Mouse (Mus musculus) embryo, embryonic 9.5 days (tissue): Measurements from ENCODE around the gene Suclg2.

Experiments used
- DNase-seq: peaks from one replicate; pipeline ENCODE4 v3.0.0-alpha.2; 2017; ENCODE audit errors: extremely low spot score

Suclg2 gene

GRCm38 (mm10) chr6:95718031-95718968 lies at the start of gene Suclg2:
TSS of gene Suclg2 (minus strand) at chr6:95718800.
- peak; percentile 93 for DNase-seq

DNA sequence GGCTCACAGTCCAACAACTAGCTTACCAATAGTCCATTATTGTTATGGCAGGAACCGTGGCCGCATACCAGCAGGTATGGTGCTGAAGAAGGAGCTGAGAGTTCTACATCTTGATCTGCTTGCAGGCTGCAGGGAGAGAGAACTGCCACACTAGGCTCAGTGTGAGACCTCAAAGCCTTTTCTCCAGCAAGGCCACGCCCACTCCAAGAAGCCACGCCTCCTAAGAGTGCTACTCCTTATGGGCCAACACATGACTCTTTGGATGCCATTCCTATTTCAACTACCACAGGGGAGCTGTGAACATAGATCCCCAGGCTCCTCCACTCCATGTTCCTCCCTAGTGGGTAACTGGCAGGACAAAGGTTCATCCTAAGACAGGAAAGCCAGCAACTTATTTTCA lies 48.0 kb upstream of the Suclg2 start:
- no peak for DNase-seq

- DNase-seq = no peak
Measured at GRCm38 (mm10) chr6:95759558-95760172, 41.1 kb upstream of the Suclg2 start.

GRCm38 (mm10) chr6:95742378-95742777 lies 23.8 kb upstream of the Suclg2 start:
- no peak for DNase-seq

DNA sequence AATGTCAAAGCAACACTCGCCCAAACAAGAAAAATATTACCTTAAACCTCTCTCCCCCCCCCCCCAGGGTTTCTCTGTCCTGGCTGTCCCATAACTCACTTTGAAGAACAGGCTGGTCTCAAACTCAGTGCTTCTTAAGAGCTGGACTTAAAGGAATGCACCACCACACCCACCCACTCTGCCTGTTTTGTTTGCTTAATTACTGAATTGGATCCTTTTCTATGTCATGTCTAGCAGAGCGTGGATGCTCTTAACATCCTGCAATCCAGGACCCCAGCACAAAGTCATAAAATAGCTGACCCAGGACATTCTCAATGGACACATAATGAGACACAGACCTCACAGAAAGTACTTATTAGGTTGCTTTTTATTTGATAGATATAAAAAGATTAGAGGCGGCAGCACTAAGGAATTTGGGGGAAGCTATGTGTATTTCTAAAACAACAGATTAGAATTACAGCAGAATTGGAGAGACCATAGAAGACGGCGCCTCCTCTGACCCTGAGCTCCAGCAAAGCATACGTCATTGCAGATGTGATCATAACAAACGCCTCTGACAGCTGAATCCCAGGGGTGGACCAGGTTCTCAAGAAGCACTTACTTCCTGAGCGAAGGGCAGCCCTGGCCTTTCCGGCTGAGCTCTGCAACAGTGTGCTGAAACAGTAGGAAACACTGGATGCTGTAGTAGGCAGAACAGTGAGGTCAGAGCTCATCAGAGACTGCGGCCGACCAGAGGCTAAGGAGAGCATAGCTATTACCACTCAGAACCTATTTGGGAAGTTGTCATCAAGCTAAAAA lies 13.2 kb upstream of the Suclg2 start:
- DNase-seq = no peak

DNA sequence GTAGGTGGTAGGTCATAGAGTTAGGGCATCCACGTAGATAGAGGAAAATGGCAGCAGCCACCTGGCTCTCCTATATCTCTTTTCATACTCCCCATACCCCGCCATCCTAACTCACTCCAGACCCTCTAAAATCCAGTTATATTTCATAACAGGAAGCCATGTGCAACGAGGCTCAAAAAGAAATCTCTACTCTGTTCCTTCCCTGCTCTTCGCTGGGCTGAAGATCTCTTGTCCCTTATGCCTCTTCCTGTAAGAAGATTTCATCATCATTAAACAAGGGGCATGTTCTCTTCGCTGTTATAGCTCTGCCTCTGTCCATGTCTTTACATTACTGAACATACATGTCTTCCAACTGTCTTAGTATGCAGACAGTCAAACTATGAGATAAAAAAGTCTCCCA lies 10.8 kb upstream of the Suclg2 start:
- DNase-seq = no peak

- no peak for DNase-seq
Measured at GRCm38 (mm10) chr6:95725281-95725680, 6.7 kb upstream of the Suclg2 start.

GRCm38 (mm10) chr6:95723361-95723760 lies 4.8 kb upstream of the Suclg2 start:
- no peak for DNase-seq

GRCm38 (mm10) chr6:95719791-95720190 lies 1.2 kb upstream of the Suclg2 start:
- DNase-seq = no peak

DNA sequence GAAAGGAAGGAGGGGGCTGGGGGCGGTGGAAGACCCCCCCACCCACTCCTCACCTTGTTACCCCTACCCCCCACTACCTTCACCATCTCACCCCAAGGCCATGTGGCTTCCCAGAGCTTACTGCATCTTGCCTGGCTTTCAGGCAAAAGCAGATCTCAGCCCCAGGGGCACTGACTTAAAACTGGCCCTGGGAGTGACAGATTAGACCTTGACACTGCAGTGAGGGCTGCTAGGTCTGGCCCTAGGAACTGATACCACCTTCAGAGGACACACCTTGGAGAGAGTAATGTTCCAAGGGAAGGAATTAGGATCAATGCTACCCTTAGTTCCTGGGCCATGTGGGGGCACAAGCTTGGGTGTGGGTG lies 351 bp upstream of the Suclg2 start:
- no peak for DNase-seq

- DNase-seq = no peak
Measured at GRCm38 (mm10) chr6:95717071-95717470, 1.5 kb downstream of the Suclg2 start.

GRCm38 (mm10) chr6:95716476-95716875 lies 2.1 kb downstream of the Suclg2 start:
- no peak for DNase-seq

GRCm38 (mm10) chr6:95713245-95713644 lies 5.4 kb downstream of the Suclg2 start:
- DNase-seq = no peak

DNA sequence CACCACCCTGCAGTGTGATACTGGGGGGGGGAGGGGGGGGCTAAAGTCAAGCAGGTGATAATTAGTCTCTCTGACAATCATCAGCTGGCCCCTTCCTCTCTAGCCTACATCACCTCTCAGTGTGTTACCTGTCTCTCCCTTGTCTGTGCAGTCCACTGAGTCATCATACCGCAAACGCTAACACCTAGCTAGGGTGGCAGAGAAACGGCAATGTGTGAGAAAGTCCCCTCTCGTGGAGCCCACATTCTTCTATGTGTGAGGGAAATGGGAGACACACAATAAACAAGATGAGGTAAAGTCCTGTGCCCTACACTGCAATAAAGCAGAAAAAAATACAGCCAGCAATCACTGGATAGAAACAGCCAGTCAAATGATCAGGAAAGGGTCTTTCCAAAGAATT lies 6.5 kb downstream of the Suclg2 start:
- DNase-seq = no peak

DNA sequence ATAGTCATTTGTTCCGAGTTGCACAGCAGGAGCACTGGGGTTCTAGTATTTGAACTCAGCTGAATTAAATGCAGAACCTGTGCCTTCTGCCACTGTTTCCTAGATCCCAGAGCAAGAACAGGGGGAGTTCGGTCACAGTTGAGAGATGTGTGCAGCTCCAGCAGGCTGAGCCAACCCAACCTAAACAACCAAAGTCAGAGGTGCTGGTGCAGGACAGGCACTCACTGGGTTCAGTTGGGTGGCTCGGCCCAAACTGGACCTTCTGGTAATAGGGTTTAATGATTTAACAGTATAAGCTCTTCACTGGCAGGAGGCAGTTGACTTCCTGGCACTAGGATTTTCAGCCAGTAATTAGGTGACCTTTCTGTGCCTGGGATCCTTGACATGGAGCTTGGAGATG lies 6.9 kb downstream of the Suclg2 start:
- no peak for DNase-seq

GRCm38 (mm10) chr6:95710886-95711285 lies 7.7 kb downstream of the Suclg2 start:
- no peak for DNase-seq

DNA sequence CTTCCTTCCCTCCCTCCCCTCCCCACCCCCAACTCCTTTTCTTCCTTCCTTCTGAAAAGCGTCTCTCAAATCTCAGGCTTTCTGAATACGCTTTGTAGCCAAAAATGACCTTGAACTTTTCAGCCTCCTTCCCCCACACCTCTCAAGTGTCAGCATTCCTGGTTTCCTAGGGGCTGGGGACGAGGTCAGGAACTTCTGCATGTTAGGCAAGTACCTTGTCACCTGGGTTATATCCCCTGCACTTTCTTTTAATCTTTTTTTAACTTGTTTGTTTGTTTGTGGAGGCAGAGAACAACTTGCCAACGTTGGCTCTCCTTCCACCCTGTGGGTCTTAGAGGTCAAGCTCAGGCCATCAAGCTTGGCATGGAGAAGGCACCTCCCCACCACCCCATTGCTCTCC lies 9.1 kb downstream of the Suclg2 start:
- DNase-seq = no peak

DNA sequence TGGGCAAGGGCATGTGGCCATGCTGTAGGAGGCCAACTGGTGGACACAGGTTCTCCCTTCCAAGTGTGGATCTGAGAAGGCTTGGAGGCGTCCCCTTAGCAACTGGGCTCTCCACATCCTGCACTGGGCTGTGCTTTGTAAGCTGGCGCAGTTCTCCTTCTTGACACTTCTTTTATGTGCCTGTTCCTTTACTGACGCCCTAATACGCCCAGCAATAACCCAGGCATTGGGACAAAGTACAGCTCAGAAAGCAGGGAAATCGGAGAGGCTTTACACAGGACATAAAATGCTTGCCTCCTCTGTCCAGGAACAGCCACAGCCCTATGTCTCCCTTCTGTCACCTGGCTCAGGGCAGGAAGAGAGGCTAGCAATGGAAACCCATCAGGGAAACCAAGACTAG lies 9.5 kb downstream of the Suclg2 start:
- DNase-seq = no peak

DNA sequence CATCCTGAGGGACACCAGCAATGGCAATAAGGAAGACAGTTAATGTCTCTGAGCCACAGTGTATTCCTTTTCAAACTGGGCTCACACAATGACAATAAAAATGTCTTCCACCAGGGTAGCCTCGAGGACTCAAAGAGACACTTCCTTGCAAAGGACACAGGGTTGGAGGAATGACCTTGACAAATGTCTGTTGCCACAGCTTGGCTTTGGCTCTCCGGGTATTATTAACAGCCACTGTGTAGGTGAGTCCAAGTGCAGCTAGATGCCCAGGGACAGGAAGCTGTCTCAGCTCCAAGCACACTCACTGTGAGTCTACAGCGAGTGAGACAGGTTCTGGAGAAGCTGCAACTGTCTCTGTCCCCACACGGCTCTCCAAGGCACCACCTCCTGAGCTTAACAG lies 14.0 kb downstream of the Suclg2 start:
- DNase-seq = no peak

- no peak for DNase-seq
Measured at GRCm38 (mm10) chr6:95702200-95702599, 16.4 kb downstream of the Suclg2 start.

GRCm38 (mm10) chr6:95701786-95702185 lies 16.8 kb downstream of the Suclg2 start:
- DNase-seq = no peak

GRCm38 (mm10) chr6:95700981-95701610 lies 17.5 kb downstream of the Suclg2 start:
- DNase-seq = no peak
